ENCODE assay signal across 8 mouse cellular contexts in the genomic region with DNA sequence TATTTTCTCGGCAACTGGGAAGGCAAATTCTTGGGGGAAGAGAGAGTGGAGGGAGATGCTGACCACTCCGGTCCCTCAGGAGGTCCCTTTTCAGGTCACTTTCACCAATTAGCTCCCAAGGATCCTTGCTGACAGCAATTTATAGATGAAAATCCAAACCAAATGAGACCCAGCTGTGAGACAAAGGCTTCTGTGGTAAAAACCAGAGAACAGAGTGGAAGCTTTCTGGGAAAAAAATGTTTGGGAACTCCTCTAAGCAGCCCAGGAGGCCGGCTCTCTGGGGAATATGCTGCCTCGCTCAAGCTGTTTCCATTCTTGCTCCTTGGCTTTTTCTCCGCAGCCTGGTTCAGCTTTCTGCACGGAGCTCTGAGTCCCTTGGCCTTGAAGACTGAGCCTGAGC.
A peak's percentile ranks its signal among the peaks of the same experiment; 100 is the strongest.
DNase-seq lines count a peak whose midpoint lies in the region; ATAC-seq and TF ChIP-seq lines count a peak whose summit lies in the region.

No protein-coding gene starts in this region.

- peak in 1 of 2 experiments; percentile 14 for DNase-seq in layer of hippocampus, adult 2 months (ENCODE audit: low spot score in 2 of 2)
- DNase-seq in layer of hippocampus, adult 18-20 months (ENCODE audit: low spot score in 2 of 2): no peak
- DNase-seq in forebrain, embryonic 10.5 days (ENCODE audit: extremely low spot score, low spot score): peak; percentile 17
- DNase-seq in kidney, postnatal 14 days: peak; percentile 71
- DNase-seq in retina, embryonic 14.5 days (ENCODE audit: low spot score): peak; percentile 60
- no peak for DNase-seq in thymus, postnatal 4 days
- no peak for DNase-seq in spleen, adult 12 weeks (ENCODE audit: low spot score)

- TF ChIP-seq CTCF in layer of hippocampus, adult 2 months (conservative IDR thresholded peaks at IDR 0.05): no peak

- H3K9ac ChIP-seq in heart, embryonic 16.5 days (ENCODE audit: low read length): peak overlapping the region; percentile 18; the same call in 1 of the 2 replicates

- peak overlapping the region; percentile 62 for H3K4me2 ChIP-seq in heart, embryonic 16.5 days (ENCODE audit: low read depth, low read length)

- H3K9me3 ChIP-seq in forebrain, embryonic 10.5 days: no peaks in the 10 kb centered on the region
- no peaks in the 10 kb centered on the region for H3K9me3 ChIP-seq in heart, embryonic 16.5 days (replicated peaks; ENCODE audit: control insufficient read depth, low read length)

- ATAC-seq in heart, embryonic 16.5 days (replicated peaks; ENCODE audit: extremely low read depth, insufficient read depth, low FRiP score): peak; percentile 55; the same call in 1 of the 2 replicates

- H3K27me3 ChIP-seq in forebrain, embryonic 10.5 days (ENCODE audit: poor library complexity, severe bottlenecking): peaks cover 90% of the 10 kb centered on the region
- no peaks in the 10 kb centered on the region for H3K27me3 ChIP-seq in heart, embryonic 16.5 days (ENCODE audit: control insufficient read depth, insufficient read depth, low read length)

- no peaks in the 10 kb centered on the region for H3K36me3 ChIP-seq in forebrain, embryonic 10.5 days (replicated peaks)
- H3K36me3 ChIP-seq in heart, embryonic 16.5 days (ENCODE audit: control insufficient read depth, insufficient read depth): no peaks in the 10 kb centered on the region

- peak overlapping the region; percentile 27 for H3K4me3 ChIP-seq in layer of hippocampus, adult 2 months
- H3K4me3 ChIP-seq in forebrain, embryonic 10.5 days: peak overlapping the region; percentile 34
- H3K4me3 ChIP-seq in heart, embryonic 16.5 days (ENCODE audit: low read length): peak overlapping the region; percentile 29

- peak overlapping the region; percentile 79 for H3K27ac ChIP-seq in layer of hippocampus, adult 2 months
- H3K27ac ChIP-seq in forebrain, embryonic 10.5 days: no peak overlapping the region
- H3K27ac ChIP-seq in heart, embryonic 16.5 days (ENCODE audit: low read length): peak overlapping the region; percentile 41; the same call in 1 of the 2 replicates

- 2% methylated on average over 6 of the region's 6 CpGs for WGBS in forebrain, embryonic 10.5 days
- WGBS in heart, embryonic 16.5 days: 17% methylated on average over 6 of the region's 6 CpGs

- H3K4me1 ChIP-seq in forebrain, embryonic 10.5 days: peaks cover 19% of the 10 kb centered on the region
- peaks cover 3% of the 10 kb centered on the region; the same call in 1 of the 2 replicates for H3K4me1 ChIP-seq in heart, embryonic 16.5 days (ENCODE audit: control insufficient read depth, insufficient read depth, low read length)

Comparison
In these comparisons a context has a peak if more than half of its experiments do, and no peak if none do; other contexts are left out.
1. DNase-seq: peak in forebrain, embryonic 10.5 days (single experiment), kidney, postnatal 14 days (single experiment) and retina, embryonic 14.5 days (single experiment); none in layer of hippocampus, adult 18-20 months (0 of 2), thymus, postnatal 4 days (single experiment) and spleen, adult 12 weeks (single experiment).
2. Peak in every context shown above with its lines, with median percentiles within 50 percentile points of each other: H3K4me3 ChIP-seq.